Mouse (Mus musculus): ENCODE measurements around the gene Igsf9. TPM values are rescaled to one million over a fixed set of nuclear protein-coding genes. Genes with fewer than 3 reads are reported as not detected.
A peak's percentile ranks its signal among the peaks of the same experiment; 100 is the strongest.

Igsf9 gene
- polyA plus RNA-seq, 1 experiment from 2014 or later, result 53.1 TPM

DNA sequence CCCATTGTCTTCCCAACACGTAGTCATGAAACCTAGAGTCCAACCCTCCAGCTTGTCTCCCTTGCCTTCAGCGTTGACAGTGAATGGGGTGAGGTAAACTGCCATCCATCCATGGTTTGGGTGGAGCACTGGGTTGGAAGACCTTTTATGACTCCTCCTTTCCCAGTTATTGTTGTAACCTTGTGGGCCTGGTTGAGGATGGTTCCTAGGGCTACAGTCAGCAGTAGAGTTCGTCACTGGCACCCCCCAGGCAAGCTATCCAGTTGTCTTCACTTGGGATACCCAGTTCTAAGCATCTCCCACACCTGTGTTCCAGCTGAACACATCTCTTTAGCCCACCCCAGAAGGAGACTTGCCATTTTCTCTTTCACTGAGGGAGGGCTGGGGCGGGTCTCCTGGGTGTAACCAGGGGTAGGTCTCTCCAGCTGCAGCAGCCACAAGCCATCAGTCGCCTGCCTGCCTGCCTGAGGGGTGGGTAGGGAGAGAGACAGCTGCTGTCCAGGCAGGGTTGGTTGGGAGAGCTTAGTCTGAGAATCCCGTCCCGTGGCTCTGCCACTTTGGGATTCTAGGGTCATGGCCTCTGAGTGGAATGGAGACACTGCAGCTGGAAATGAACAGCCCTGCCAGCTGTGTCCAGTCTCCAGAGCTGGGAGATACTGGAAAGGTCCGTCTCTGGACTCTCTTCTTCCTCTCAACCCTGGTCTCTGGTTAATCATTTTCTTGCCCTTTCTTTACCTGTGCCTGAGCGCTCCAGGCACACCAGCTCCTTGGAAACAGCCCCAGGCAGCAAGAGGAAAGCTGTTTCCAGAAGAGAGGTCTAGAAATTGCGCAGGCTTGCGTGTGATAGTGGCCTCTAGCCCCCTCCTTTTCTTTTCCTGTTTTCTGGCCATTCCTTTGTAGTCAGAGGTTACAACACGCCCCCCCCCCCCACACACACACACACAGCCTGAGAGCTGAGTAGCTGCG, 20.8 kb downstream of the Igsf9 start:
- H3K4me2 ChIP-seq (ENCODE audit: low read depth, severe bottlenecking), result peak overlapping the region; percentile 12; the same call in 1 of the 2 replicates
- ATAC-seq (ENCODE audit: insufficient number of reproducible peaks, low FRiP score, low TSS enrichment, low read depth) (no peak), DNase-seq (ENCODE audit: low spot score) (no peak)
- no peak overlapping the region; the same call in 1 of the 2 replicates for H3K9ac ChIP-seq (ENCODE audit: low read length)
- H3K4me1 ChIP-seq (ENCODE audit: control insufficient read depth, insufficient read depth, low read length), result peaks cover 20% of the 10 kb centered on the region
- no peaks in the 10 kb centered on the region for H3K9me3 ChIP-seq (ENCODE audit: control insufficient read depth, low read length)
- H3K36me3 ChIP-seq (ENCODE audit: control insufficient read depth, insufficient read depth, low read length), result 0 out of 2 replicates have a peak, but pooled peaks cover 3% of the 10 kb centered on the region
- H3K4me3 ChIP-seq (ENCODE audit: low read depth, low read length), result no peak overlapping the region
- H3K27me3 ChIP-seq (ENCODE audit: control insufficient read depth, insufficient read depth, low read length), result peaks cover 6% of the 10 kb centered on the region
- no peak overlapping the region; the same call in 1 of the 2 replicates for H3K27ac ChIP-seq (replicated peaks; ENCODE audit: low read depth, low read length)
- 43% methylated on average over 13 of the region's 13 CpGs for WGBS

GRCm38 (mm10) chr1:172503111-172503997, 21.8 kb downstream of the Igsf9 start:
- Histone ChIP-seq H3K9me3 (ENCODE audit: control insufficient read depth, low read length) (no peaks in the 10 kb centered on the region), H3K27ac (replicated peaks; ENCODE audit: low read depth, low read length) (no peak overlapping the region), H3K36me3 (ENCODE audit: control insufficient read depth, insufficient read depth, low read length) (no peaks in the 10 kb centered on the region), H3K9ac (ENCODE audit: low read length) (0 out of 2 replicates have a peak overlapping the region, but pooled peaks have one; percentile 4), H3K4me2 (ENCODE audit: low read depth, severe bottlenecking) (peak overlapping the region; percentile 12; the same call in 1 of the 2 replicates), H3K4me3 (ENCODE audit: low read depth, low read length) (no peak overlapping the region), H3K27me3 (ENCODE audit: control insufficient read depth, insufficient read depth, low read length) (peaks cover 6% of the 10 kb centered on the region), H3K4me1 (ENCODE audit: control insufficient read depth, insufficient read depth, low read length) (peaks cover 20% of the 10 kb centered on the region)
- DNase-seq (ENCODE audit: low spot score) (no peak), ATAC-seq (ENCODE audit: insufficient number of reproducible peaks, low FRiP score, low TSS enrichment, low read depth) (no peak)
- 39% methylated on average over 14 of the region's 14 CpGs for WGBS

DNA sequence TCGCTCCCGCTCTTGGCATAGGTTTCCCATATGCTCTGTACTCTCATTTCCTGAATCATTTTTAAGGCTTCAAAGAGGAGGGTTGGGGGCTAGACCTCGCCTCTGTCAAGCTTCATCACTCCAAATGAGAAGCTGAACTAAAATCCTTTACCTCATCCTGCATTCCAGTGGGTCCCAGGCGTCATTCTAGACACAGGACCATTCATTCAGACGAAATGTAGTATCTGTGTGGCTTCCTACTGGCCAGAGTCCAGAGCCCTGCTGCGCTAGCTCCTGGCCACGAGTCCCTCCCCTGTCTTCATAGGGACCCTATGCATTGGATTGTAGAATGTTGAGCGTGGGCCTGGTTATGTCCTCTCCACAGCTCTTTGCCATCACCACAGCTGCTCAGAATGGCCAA, 23.2 kb downstream of the Igsf9 start:
- no peak overlapping the region for H3K27ac ChIP-seq (replicated peaks; ENCODE audit: low read depth, low read length)

DNA sequence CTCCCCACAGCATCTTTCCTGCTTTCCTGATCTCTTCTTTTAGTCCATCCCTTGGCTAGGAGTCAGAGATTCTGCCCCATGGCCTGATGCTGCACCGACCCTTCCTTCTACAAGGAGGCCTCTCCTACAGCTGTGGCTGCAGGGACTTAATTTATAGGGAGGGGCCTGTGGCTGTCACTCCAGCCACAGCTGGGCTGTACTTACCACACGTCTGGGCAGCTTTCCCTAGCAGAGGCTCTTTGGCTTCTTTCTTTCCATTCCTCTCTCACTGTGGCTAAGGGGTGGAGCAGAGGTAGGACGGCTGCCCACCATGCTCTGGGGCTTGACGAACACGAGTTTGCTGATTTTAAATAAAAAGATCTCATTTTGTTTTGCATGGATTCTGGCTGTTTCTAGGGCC, 25.4 kb downstream of the Igsf9 start:
- no peak for ATAC-seq (ENCODE audit: insufficient number of reproducible peaks, low FRiP score, low TSS enrichment, low read depth)
- Histone ChIP-seq H3K36me3 (ENCODE audit: control insufficient read depth, insufficient read depth, low read length) (no peaks in the 10 kb centered on the region), H3K9ac (ENCODE audit: low read length) (no peak overlapping the region), H3K27me3 (ENCODE audit: control insufficient read depth, insufficient read depth, low read length) (no peaks in the 10 kb centered on the region), H3K4me1 (ENCODE audit: control insufficient read depth, insufficient read depth, low read length) (peaks cover 15% of the 10 kb centered on the region), H3K4me3 (ENCODE audit: low read depth, low read length) (no peak overlapping the region), H3K4me2 (ENCODE audit: low read depth, severe bottlenecking) (no peak overlapping the region), H3K9me3 (ENCODE audit: control insufficient read depth, low read length) (no peaks in the 10 kb centered on the region), H3K27ac (replicated peaks; ENCODE audit: low read depth, low read length) (no peak overlapping the region)
- WGBS, result 57% methylated on average over 5 of the region's 5 CpGs
- no peak for DNase-seq (ENCODE audit: low spot score)

More for the DNA sequence above, 23.2 kb downstream of the Igsf9 start:
- Histone ChIP-seq H3K4me3 (ENCODE audit: low read depth, low read length) (no peak overlapping the region), H3K36me3 (ENCODE audit: control insufficient read depth, insufficient read depth, low read length) (no peaks in the 10 kb centered on the region), H3K9me3 (ENCODE audit: control insufficient read depth, low read length) (no peaks in the 10 kb centered on the region), H3K4me2 (ENCODE audit: low read depth, severe bottlenecking) (no peak overlapping the region), H3K27me3 (ENCODE audit: control insufficient read depth, insufficient read depth, low read length) (peaks cover 6% of the 10 kb centered on the region), H3K4me1 (ENCODE audit: control insufficient read depth, insufficient read depth, low read length) (peaks cover 20% of the 10 kb centered on the region), H3K9ac (ENCODE audit: low read length) (no peak overlapping the region)
- ATAC-seq (ENCODE audit: insufficient number of reproducible peaks, low FRiP score, low TSS enrichment, low read depth) (no peak), DNase-seq (ENCODE audit: low spot score) (no peak)
- WGBS, result 80% methylated on average over 8 of the region's 8 CpGs

DNA sequence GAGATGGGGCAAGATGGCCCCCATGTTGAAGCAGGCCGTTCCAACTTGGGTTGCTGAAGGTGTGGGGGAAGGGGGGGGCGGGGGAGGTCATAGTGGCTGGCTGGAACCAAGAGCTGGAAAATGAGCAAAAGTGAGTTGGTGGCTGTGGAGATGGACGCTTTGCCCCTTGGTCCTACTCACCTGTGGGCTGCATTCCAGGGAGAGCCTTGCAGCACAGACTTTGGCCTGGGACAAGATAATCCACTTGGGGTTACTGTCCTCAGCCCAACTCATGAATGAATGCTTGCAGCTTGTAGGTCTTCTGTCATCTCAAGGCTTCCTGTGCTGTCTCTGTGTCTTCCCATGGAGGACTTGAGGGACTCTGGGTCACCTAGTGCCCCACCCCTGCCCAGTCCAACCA, 26.1 kb downstream of the Igsf9 start:
- H3K27ac ChIP-seq (replicated peaks; ENCODE audit: low read depth, low read length), result no peak overlapping the region
- no peaks in the 10 kb centered on the region for H3K36me3 ChIP-seq (ENCODE audit: control insufficient read depth, insufficient read depth, low read length)
- H3K4me2 ChIP-seq (ENCODE audit: low read depth, severe bottlenecking), result no peak overlapping the region
- H3K9me3 ChIP-seq (ENCODE audit: control insufficient read depth, low read length), result no peaks in the 10 kb centered on the region
- H3K4me1 ChIP-seq (ENCODE audit: control insufficient read depth, insufficient read depth, low read length), result peaks cover 10% of the 10 kb centered on the region
- no peak overlapping the region for H3K4me3 ChIP-seq (ENCODE audit: low read depth, low read length)
- 67% methylated on average over 3 of the region's 3 CpGs for WGBS
- H3K9ac ChIP-seq (ENCODE audit: low read length), result no peak overlapping the region
- DNase-seq (ENCODE audit: low spot score) (no peak), ATAC-seq (ENCODE audit: insufficient number of reproducible peaks, low FRiP score, low TSS enrichment, low read depth) (no peak)
- no peaks in the 10 kb centered on the region for H3K27me3 ChIP-seq (ENCODE audit: control insufficient read depth, insufficient read depth, low read length)

DNA sequence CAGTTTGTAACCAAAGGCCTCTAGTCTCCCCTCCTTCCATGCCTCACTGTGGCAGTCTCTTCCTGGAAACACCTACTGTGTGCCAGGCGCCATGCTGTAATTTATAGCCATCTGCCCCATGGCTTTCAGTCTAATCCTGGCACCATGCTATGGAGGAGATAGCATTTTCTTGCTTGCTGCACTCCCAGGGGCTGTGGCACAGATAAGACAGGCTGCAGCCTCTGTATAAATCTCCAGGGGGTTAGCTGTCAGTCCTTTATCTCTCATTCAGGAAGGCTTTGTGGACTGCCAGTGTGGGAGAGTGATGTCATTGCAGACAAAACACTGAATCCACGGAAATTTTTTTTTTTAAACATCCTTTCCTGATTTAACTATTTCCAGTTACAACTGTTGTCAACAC, 26.6 kb downstream of the Igsf9 start:
- Histone ChIP-seq H3K9me3 (ENCODE audit: control insufficient read depth, low read length) (no peaks in the 10 kb centered on the region), H3K36me3 (ENCODE audit: control insufficient read depth, insufficient read depth, low read length) (no peaks in the 10 kb centered on the region), H3K4me2 (ENCODE audit: low read depth, severe bottlenecking) (no peak overlapping the region), H3K27ac (replicated peaks; ENCODE audit: low read depth, low read length) (no peak overlapping the region), H3K9ac (ENCODE audit: low read length) (no peak overlapping the region), H3K4me3 (ENCODE audit: low read depth, low read length) (no peak overlapping the region), H3K27me3 (ENCODE audit: control insufficient read depth, insufficient read depth, low read length) (no peaks in the 10 kb centered on the region), H3K4me1 (ENCODE audit: control insufficient read depth, insufficient read depth, low read length) (peaks cover 8% of the 10 kb centered on the region)
- ATAC-seq (ENCODE audit: insufficient number of reproducible peaks, low FRiP score, low TSS enrichment, low read depth) (no peak), DNase-seq (ENCODE audit: low spot score) (no peak)
- 69% methylated on average over 2 of the region's 2 CpGs for WGBS

GRCm38 (mm10) chr1:172509235-172509634, 27.6 kb downstream of the Igsf9 start:
- Histone ChIP-seq H3K27me3 (ENCODE audit: control insufficient read depth, insufficient read depth, low read length) (no peaks in the 10 kb centered on the region), H3K9me3 (ENCODE audit: control insufficient read depth, low read length) (no peaks in the 10 kb centered on the region), H3K9ac (ENCODE audit: low read length) (no peak overlapping the region), H3K4me1 (ENCODE audit: control insufficient read depth, insufficient read depth, low read length) (0 out of 2 replicates have a peak, but pooled peaks cover 2% of the 10 kb centered on the region), H3K27ac (replicated peaks; ENCODE audit: low read depth, low read length) (no peak overlapping the region), H3K36me3 (ENCODE audit: control insufficient read depth, insufficient read depth, low read length) (no peaks in the 10 kb centered on the region), H3K4me3 (ENCODE audit: low read depth, low read length) (no peak overlapping the region), H3K4me2 (ENCODE audit: low read depth, severe bottlenecking) (no peak overlapping the region)
- ATAC-seq (ENCODE audit: insufficient number of reproducible peaks, low FRiP score, low TSS enrichment, low read depth) (no peak), DNase-seq (ENCODE audit: low spot score) (no peak)
- 77% methylated on average over 5 of the region's 5 CpGs for WGBS

- Histone ChIP-seq H3K36me3 (ENCODE audit: control insufficient read depth, insufficient read depth, low read length) (no peaks in the 10 kb centered on the region), H3K4me1 (ENCODE audit: control insufficient read depth, insufficient read depth, low read length) (0 out of 2 replicates have a peak, but pooled peaks cover 2% of the 10 kb centered on the region), H3K4me3 (ENCODE audit: low read depth, low read length) (no peak overlapping the region), H3K27me3 (ENCODE audit: control insufficient read depth, insufficient read depth, low read length) (no peaks in the 10 kb centered on the region), H3K9me3 (ENCODE audit: control insufficient read depth, low read length) (no peaks in the 10 kb centered on the region), H3K9ac (ENCODE audit: low read length) (no peak overlapping the region), H3K27ac (replicated peaks; ENCODE audit: low read depth, low read length) (no peak overlapping the region), H3K4me2 (ENCODE audit: low read depth, severe bottlenecking) (no peak overlapping the region)
- no peak for ATAC-seq (ENCODE audit: insufficient number of reproducible peaks, low FRiP score, low TSS enrichment, low read depth)
- 55% methylated on average over 8 of the region's 8 CpGs for WGBS
- no peak for DNase-seq (ENCODE audit: low spot score)
These were observed 28.4 kb downstream of the Igsf9 start for GRCm38 (mm10) chr1:172509983-172510382.

Data from limb, embryonic 11.5 days (tissue).